Mouse (Mus musculus) left cerebral cortex, adult 11 months (tissue): ENCODE measurements around the gene Zswim7.

Source experiments
- DNase-seq: peaks from one replicate; pipeline ENCODE4 v3.0.0; 2022; ENCODE audit warnings: low spot score

Zswim7 gene

GRCm38 (mm10) chr11:62253380-62253779, 27.8 kb downstream of the Zswim7 start:
- no peak for DNase-seq

- no peak for DNase-seq
These were observed 30.1 kb downstream of the Zswim7 start for GRCm38 (mm10) chr11:62251047-62251446.

- DNase-seq = no peak
These were observed 31.7 kb downstream of the Zswim7 start for GRCm38 (mm10) chr11:62249266-62250037.

GRCm38 (mm10) chr11:62248401-62249244, 32.6 kb downstream of the Zswim7 start, which contains the start of gene Adora2b:
Adora2b (plus strand) TSS chr11:62248984.
- DNase-seq = no peak

- DNase-seq = no peak
These were observed 33.3 kb downstream of the Zswim7 start for GRCm38 (mm10) chr11:62247759-62248400.

GRCm38 (mm10) chr11:62244471-62244870, 36.7 kb downstream of the Zswim7 start:
- DNase-seq = no peak

GRCm38 (mm10) chr11:62243871-62244270, 37.3 kb downstream of the Zswim7 start:
- no peak for DNase-seq

- DNase-seq = no peak
These were observed 40.4 kb downstream of the Zswim7 start for GRCm38 (mm10) chr11:62240631-62241261.

- DNase-seq = no peak
These were observed 56.4 kb downstream of the Zswim7 start for GRCm38 (mm10) chr11:62224797-62225196.

GRCm38 (mm10) chr11:62223962-62224361, 57.2 kb downstream of the Zswim7 start:
- no peak for DNase-seq

- no peak for DNase-seq
These were observed 57.8 kb downstream of the Zswim7 start for GRCm38 (mm10) chr11:62223416-62223815.

GRCm38 (mm10) chr11:62220756-62221510, 60.2 kb downstream of the Zswim7 start:
- DNase-seq = no peak

- DNase-seq = no peak
These were observed 63.4 kb downstream of the Zswim7 start for GRCm38 (mm10) chr11:62217751-62218150.
